Mouse (Mus musculus): ENCODE measurements at regions not wholly inside any gene's neighbourhood (a gene's known extent, or its start where the extent isn't known, plus 50 kb on each side); places are given as distances from the start of the nearest gene placed in this dataset.

DNA sequence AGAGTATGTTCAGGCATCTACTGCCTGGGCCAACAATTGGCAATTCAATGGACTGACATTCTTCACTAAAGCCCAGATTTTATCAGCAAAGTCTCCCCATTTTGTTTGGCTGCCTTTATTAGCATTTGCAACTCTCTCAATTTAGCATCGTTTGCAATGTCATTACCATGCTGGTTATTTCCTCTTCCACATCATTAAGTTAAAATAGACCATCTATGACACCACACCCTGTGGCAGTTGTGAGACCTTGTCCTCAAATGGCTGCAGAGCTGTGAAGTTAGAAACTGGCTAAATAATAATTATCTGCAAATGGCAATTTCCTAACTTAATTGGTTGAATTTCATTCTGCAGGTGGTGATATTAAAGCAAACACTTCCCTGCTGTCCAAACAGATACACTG lies 381.8 kb downstream of the H2al1n start:
- 50% methylated on average over 1 of the region's 1 CpGs for WGBS
- no peak for ATAC-seq (ENCODE audit: low FRiP score, low TSS enrichment)

DNA sequence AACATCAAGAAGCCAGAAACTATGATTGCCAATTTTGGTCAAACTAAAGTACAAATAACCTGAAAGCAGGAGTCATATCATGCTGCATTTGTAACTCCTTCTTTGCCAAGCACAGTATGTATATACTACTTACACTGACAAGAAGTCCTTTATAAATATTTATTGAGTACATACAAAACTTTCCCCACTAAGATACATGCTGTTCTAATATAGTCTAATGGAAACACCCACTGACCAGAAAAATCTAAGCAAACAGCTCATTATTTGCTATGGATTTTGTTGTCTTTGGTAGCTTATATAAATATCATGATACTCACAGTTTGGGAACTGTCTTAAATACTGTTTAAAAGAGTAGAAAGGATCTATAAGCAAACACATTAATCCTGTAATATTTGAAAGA lies 385.9 kb downstream of the H2al1n start:
- Histone ChIP-seq H3K27me3 (ENCODE audit: insufficient read depth, low read length) (no peaks in the 10 kb centered on the region), H3K36me3 (ENCODE audit: insufficient read depth, low read length) (no peaks in the 10 kb centered on the region), H3K9ac (replicated peaks; ENCODE audit: low read length) (no peak overlapping the region), H3K4me1 (ENCODE audit: insufficient read depth, low read length) (no peaks in the 10 kb centered on the region), H3K9me3 (ENCODE audit: low read length) (no peaks in the 10 kb centered on the region), H3K27ac (ENCODE audit: low read length) (no peak overlapping the region), H3K4me2 (replicated peaks; ENCODE audit: low read depth, low read length) (no peak overlapping the region), H3K4me3 (ENCODE audit: low read length) (no peak overlapping the region)
- ATAC-seq (ENCODE audit: low FRiP score, low TSS enrichment): no peak

More for the DNA sequence above, 381.8 kb downstream of the H2al1n start:
- Histone ChIP-seq H3K27ac (ENCODE audit: low read length) (no peak overlapping the region), H3K27me3 (ENCODE audit: insufficient read depth, low read length) (no peaks in the 10 kb centered on the region), H3K4me2 (replicated peaks; ENCODE audit: low read depth, low read length) (no peak overlapping the region), H3K9me3 (ENCODE audit: low read length) (no peaks in the 10 kb centered on the region), H3K4me3 (ENCODE audit: low read length) (no peak overlapping the region), H3K9ac (replicated peaks; ENCODE audit: low read length) (no peak overlapping the region), H3K4me1 (ENCODE audit: insufficient read depth, low read length) (no peaks in the 10 kb centered on the region), H3K36me3 (ENCODE audit: insufficient read depth, low read length) (no peaks in the 10 kb centered on the region)

DNA sequence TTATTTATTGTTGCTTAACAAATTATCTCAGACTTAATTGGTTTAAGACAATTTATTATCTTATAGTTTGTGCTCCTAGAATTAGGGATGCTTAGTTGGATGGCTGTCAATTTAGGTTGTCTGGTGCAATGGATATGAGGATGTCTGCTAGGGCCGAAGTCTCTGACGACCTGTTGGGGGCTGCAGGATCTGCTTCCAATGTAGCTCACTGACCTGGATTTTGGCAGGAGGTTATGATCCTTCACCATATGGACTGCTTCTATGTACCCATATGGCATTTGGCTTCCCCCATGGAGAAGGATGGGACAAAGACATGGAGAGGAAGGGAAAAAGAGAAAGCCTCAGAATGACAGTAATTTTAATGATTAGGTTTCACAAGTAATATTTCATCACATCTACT lies 391.0 kb downstream of the H2al1n start:
- Histone ChIP-seq H3K9ac (replicated peaks; ENCODE audit: low read length) (no peak overlapping the region), H3K27ac (ENCODE audit: low read length) (no peak overlapping the region), H3K4me2 (replicated peaks; ENCODE audit: low read depth, low read length) (no peak overlapping the region), H3K36me3 (ENCODE audit: insufficient read depth, low read length) (no peaks in the 10 kb centered on the region), H3K4me3 (ENCODE audit: low read length) (no peak overlapping the region), H3K27me3 (ENCODE audit: insufficient read depth, low read length) (no peaks in the 10 kb centered on the region), H3K4me1 (ENCODE audit: insufficient read depth, low read length) (no peaks in the 10 kb centered on the region), H3K9me3 (ENCODE audit: low read length) (no peaks in the 10 kb centered on the region)
- no peak for ATAC-seq (ENCODE audit: low FRiP score, low TSS enrichment)
- 85% methylated on average over 2 of the region's 2 CpGs for WGBS

- 82% methylated on average over 1 of the region's 1 CpGs for WGBS
- Histone ChIP-seq H3K4me3 (ENCODE audit: low read length) (no peak overlapping the region), H3K27ac (ENCODE audit: low read length) (no peak overlapping the region), H3K9me3 (ENCODE audit: low read length) (no peaks in the 10 kb centered on the region), H3K4me2 (replicated peaks; ENCODE audit: low read depth, low read length) (no peak overlapping the region), H3K36me3 (ENCODE audit: insufficient read depth, low read length) (no peaks in the 10 kb centered on the region), H3K9ac (replicated peaks; ENCODE audit: low read length) (no peak overlapping the region), H3K4me1 (ENCODE audit: insufficient read depth, low read length) (no peaks in the 10 kb centered on the region), H3K27me3 (ENCODE audit: insufficient read depth, low read length) (no peaks in the 10 kb centered on the region)
- ATAC-seq (ENCODE audit: low FRiP score, low TSS enrichment): no peak
Measured at GRCm38 (mm10) chrX:14609196-14609595, 398.2 kb downstream of the H2al1n start.

GRCm38 (mm10) chrX:14628267-14628901 lies 417.4 kb downstream of the H2al1n start:
- Histone ChIP-seq H3K4me1 (ENCODE audit: insufficient read depth, low read length) (no peaks in the 10 kb centered on the region), H3K27me3 (ENCODE audit: insufficient read depth, low read length) (no peaks in the 10 kb centered on the region), H3K4me3 (ENCODE audit: low read length) (no peak overlapping the region), H3K4me2 (replicated peaks; ENCODE audit: low read depth, low read length) (peak overlapping the region; percentile 21; the same call in 1 of the 2 replicates), H3K9ac (replicated peaks; ENCODE audit: low read length) (no peak overlapping the region), H3K27ac (ENCODE audit: low read length) (peak overlapping the region; percentile 70), H3K9me3 (ENCODE audit: low read length) (peaks cover 4% of the 10 kb centered on the region; the same call in 1 of the 2 replicates), H3K36me3 (ENCODE audit: insufficient read depth, low read length) (no peaks in the 10 kb centered on the region)
- WGBS: 30% methylated on average over 10 of the region's 10 CpGs
- peak; percentile 84 for ATAC-seq (ENCODE audit: low FRiP score, low TSS enrichment)

DNA sequence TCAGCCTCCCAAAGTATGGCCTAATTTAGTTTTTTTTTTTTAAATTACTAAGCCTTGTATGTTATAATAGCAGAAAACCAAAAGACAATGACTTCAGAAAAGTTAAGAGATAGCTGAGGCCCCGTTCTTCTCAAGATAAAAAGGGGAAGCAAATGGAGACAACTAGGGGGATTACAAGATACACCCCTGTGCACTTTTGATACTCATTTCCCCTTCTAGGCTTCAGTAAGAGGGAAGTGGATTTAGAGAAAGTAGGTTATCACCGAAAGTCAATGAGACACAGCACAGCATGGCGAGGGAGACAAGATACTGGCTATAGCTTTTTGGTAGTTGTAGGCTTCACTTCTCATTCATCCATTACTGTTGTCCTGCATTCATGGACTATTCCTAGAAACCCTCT lies 428.4 kb downstream of the H2al1n start:
- ATAC-seq (ENCODE audit: low FRiP score, low TSS enrichment): no peak
- WGBS: 95% methylated on average over 3 of the region's 3 CpGs

DNA sequence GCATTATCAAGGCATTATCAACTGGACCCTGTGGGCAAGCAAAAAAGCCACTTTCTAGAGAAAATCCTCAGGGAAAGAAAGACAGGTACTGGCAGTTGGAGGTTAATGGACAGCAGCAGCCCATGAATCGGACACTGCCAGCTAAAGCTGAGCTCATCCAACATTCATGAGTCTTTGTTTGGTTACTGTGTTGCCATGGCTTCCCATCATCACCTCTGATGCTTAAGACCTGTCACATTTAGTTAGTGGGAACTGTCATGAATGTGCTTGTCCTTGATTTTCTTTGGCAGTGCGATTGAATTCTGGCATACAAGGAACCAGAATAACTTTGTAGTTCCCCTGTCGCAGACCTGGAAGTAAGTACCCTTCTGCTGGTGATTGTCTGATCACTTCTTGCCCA lies 453.9 kb downstream of the H2al1n start:
- Histone ChIP-seq H3K27ac (ENCODE audit: low read length) (no peak overlapping the region), H3K9ac (replicated peaks; ENCODE audit: low read length) (no peak overlapping the region), H3K4me2 (replicated peaks; ENCODE audit: low read depth, low read length) (no peak overlapping the region), H3K27me3 (ENCODE audit: insufficient read depth, low read length) (no peaks in the 10 kb centered on the region), H3K36me3 (ENCODE audit: insufficient read depth, low read length) (no peaks in the 10 kb centered on the region), H3K4me3 (ENCODE audit: low read length) (no peak overlapping the region), H3K9me3 (ENCODE audit: low read length) (no peaks in the 10 kb centered on the region), H3K4me1 (ENCODE audit: insufficient read depth, low read length) (no peaks in the 10 kb centered on the region)
- WGBS: 75% methylated on average over 3 of the region's 3 CpGs
- no peak for ATAC-seq (ENCODE audit: low FRiP score, low TSS enrichment)

More for the DNA sequence above, 428.4 kb downstream of the H2al1n start:
- Histone ChIP-seq H3K9me3 (ENCODE audit: low read length) (no peaks in the 10 kb centered on the region), H3K4me1 (ENCODE audit: insufficient read depth, low read length) (no peaks in the 10 kb centered on the region), H3K9ac (replicated peaks; ENCODE audit: low read length) (no peak overlapping the region), H3K4me3 (ENCODE audit: low read length) (no peak overlapping the region), H3K4me2 (replicated peaks; ENCODE audit: low read depth, low read length) (no peak overlapping the region), H3K27ac (ENCODE audit: low read length) (no peak overlapping the region), H3K27me3 (ENCODE audit: insufficient read depth, low read length) (no peaks in the 10 kb centered on the region), H3K36me3 (ENCODE audit: insufficient read depth, low read length) (no peaks in the 10 kb centered on the region)

GRCm38 (mm10) chrX:14696375-14696774 lies 485.4 kb downstream of the H2al1n start:
- H3K9ac ChIP-seq (replicated peaks; ENCODE audit: low read length): no peak overlapping the region
- H3K27me3 ChIP-seq (ENCODE audit: insufficient read depth, low read length): no peaks in the 10 kb centered on the region
- WGBS: 86% methylated on average over 2 of the region's 2 CpGs
- H3K9me3 ChIP-seq (ENCODE audit: low read length): peaks cover 6% of the 10 kb centered on the region; the same call in 1 of the 2 replicates
- no peak overlapping the region for H3K4me2 ChIP-seq (replicated peaks; ENCODE audit: low read depth, low read length)
- H3K27ac ChIP-seq (ENCODE audit: low read length): no peak overlapping the region
- no peak for ATAC-seq (ENCODE audit: low FRiP score, low TSS enrichment)
- no peaks in the 10 kb centered on the region for H3K4me1 ChIP-seq (ENCODE audit: insufficient read depth, low read length)
- H3K4me3 ChIP-seq (ENCODE audit: low read length): no peak overlapping the region
- H3K36me3 ChIP-seq (ENCODE audit: insufficient read depth, low read length): no peaks in the 10 kb centered on the region

GRCm38 (mm10) chrX:14738999-14739398 lies 528.1 kb downstream of the H2al1n start:
- Histone ChIP-seq H3K9ac (replicated peaks; ENCODE audit: low read length) (no peak overlapping the region), H3K27ac (ENCODE audit: low read length) (no peak overlapping the region), H3K4me2 (replicated peaks; ENCODE audit: low read depth, low read length) (no peak overlapping the region), H3K4me1 (ENCODE audit: insufficient read depth, low read length) (no peaks in the 10 kb centered on the region), H3K27me3 (ENCODE audit: insufficient read depth, low read length) (no peaks in the 10 kb centered on the region), H3K9me3 (ENCODE audit: low read length) (no peaks in the 10 kb centered on the region), H3K4me3 (ENCODE audit: low read length) (no peak overlapping the region), H3K36me3 (ENCODE audit: insufficient read depth, low read length) (no peaks in the 10 kb centered on the region)
- no peak for ATAC-seq (ENCODE audit: low FRiP score, low TSS enrichment)

Data from kidney, embryonic 16.5 days (tissue).